Mouse (Mus musculus) left cerebral cortex, adult 2 months (tissue): ENCODE results near the gene Lztr1. TPM values are rescaled to one million over a fixed set of nuclear protein-coding genes. Genes with fewer than 3 reads are reported as not detected.

Experiments used
- DNase-seq, 2 experiments: peaks; one replicate each; pipeline ENCODE4 v3.0.0; 2021 to 2022; ENCODE audit warnings: low spot score in 2 of 2, mixed read lengths in 1 of 2; ENCODE audit errors: extremely low spot score in 1 of 2
- H3K27ac ChIP-seq: fragments of 200-600 bp; 2 replicates; pipeline ENCODE4 v1.8.1; 2022
- H3K4me3 ChIP-seq: fragments of 200-600 bp; 2 replicates; pipeline ENCODE4 v1.8.1; 2022
- CTCF ChIP-seq: fragments of 200-600 bp; IDR thresholded peaks from 2 replicates; pipeline ENCODE4 v1.8.1; 2022; ENCODE audit warnings: antibody characterized with exemption, mild to moderate bottlenecking, moderate library complexity
- intact Hi-C: fragments of 180-260 bp; cut with DNase I; formaldehyde crosslinking; loops from one replicate; pipeline ENCODE4 v1.15.1; 2025
- total RNA-seq, 2 experiments: library from RNA; stranded (reverse); gene quantifications; 2 replicates each; pipeline ENCODE4 v1.2.3; 2021

Lztr1 gene
- total RNA-seq, 2 experiments from 2014 or later, result 182 to 193 TPM

- peak within 1 kb of the TSS; percentile 60 for H3K27ac ChIP-seq
- intact Hi-C loops, result no loop called here
- no peak for TF ChIP-seq CTCF
- no peak for DNase-seq
- H3K4me3 ChIP-seq, result peak within 1 kb of the TSS; percentile 21
These were observed 52.8 kb downstream of the Lztr1 start, which contains the start of gene Lrrc74b for GRCm38 (mm10) chr16:17561128-17561750. TSS of gene Lrrc74b (minus strand) at chr16:17561247.

- H3K4me3 ChIP-seq, result peak within 1 kb of the TSS; percentile 21
- intact Hi-C loops, result no loop called here
- peak within 1 kb of the TSS; percentile 60 for H3K27ac ChIP-seq
- TF ChIP-seq CTCF, result no peak
- no peak for DNase-seq
These were observed 53.3 kb downstream of the Lztr1 start, which contains the start of gene P2rx6 for GRCm38 (mm10) chr16:17561751-17562208. TSS of gene P2rx6 (plus strand) at chr16:17561885.

GRCm38 (mm10) chr16:17563580-17563979, 55.1 kb downstream of the Lztr1 start:
- H3K4me3 ChIP-seq, result no peak overlapping the region
- intact Hi-C loops, result no loop called here
- no peak for DNase-seq
- H3K27ac ChIP-seq, result peak overlapping the region; percentile 67; the same call in 1 of the 2 replicates
- no peak for TF ChIP-seq CTCF

GRCm38 (mm10) chr16:17564221-17564620, 55.7 kb downstream of the Lztr1 start:
- no peak for DNase-seq
- intact Hi-C loops, result loop anchor here (1.0 kb wide), 1 partner anchor 12 kb away; no protein-coding TSS in a partner anchor
- H3K4me3 ChIP-seq, result no peak overlapping the region
- TF ChIP-seq CTCF, result no peak
- peak overlapping the region; percentile 67; the same call in 1 of the 2 replicates for H3K27ac ChIP-seq

- no peak for DNase-seq
- Histone ChIP-seq H3K4me3 (no peak overlapping the region), H3K27ac (peak overlapping the region; percentile 63; the same call in 1 of the 2 replicates)
- TF ChIP-seq CTCF, result no peak
- intact Hi-C loops, result loop anchor here (1.0 kb wide), 1 partner anchor 12 kb away; no protein-coding TSS in a partner anchor
These were observed 56.3 kb downstream of the Lztr1 start for GRCm38 (mm10) chr16:17564771-17565170.

- intact Hi-C loops, result no loop called here
- Histone ChIP-seq H3K27ac (no peak overlapping the region), H3K4me3 (no peak overlapping the region)
- DNase-seq, result no peak
- no peak; the same call in 1 of the 2 replicates for TF ChIP-seq CTCF
These were observed 57.7 kb downstream of the Lztr1 start for GRCm38 (mm10) chr16:17566186-17566585.

Other genes with a start within 250 kb of the Lztr1 start
- 100 to 1,000 TPM; 105 to 116 TPM for gene Tmem191c, start 232.6 kb upstream of the Lztr1 start, total RNA-seq
- 1 to 10 TPM; 1.8 to 2.8 TPM for gene Serpind1, start 177.3 kb upstream of the Lztr1 start, total RNA-seq
- gene Snap29, start 102.7 kb upstream of the Lztr1 start, total RNA-seq, result 10 to 100 TPM; 19.2 to 21.3 TPM
- 100 to 1,000 TPM; 343 to 370 TPM for gene Pi4ka, start 102.4 kb upstream of the Lztr1 start, total RNA-seq
- gene Crkl, start 56.7 kb upstream of the Lztr1 start, total RNA-seq, result 10 to 100 TPM; 31.9 to 36.7 TPM
- 100 to 1,000 TPM; 148 to 171 TPM for gene Aifm3, start 19.1 kb upstream of the Lztr1 start, total RNA-seq
- 10 to 100 TPM; 42.3 to 43.1 TPM for gene Thap7, start 22.4 kb downstream of the Lztr1 start, total RNA-seq
- gene Lrrc74b, start 52.6 kb downstream of the Lztr1 start, total RNA-seq, result 1 to 10 TPM in 1 of 2 experiments, under 1 TPM in 1; 0.68 to 1.1 TPM
- 1 to 10 TPM in 1 of 2 experiments, under 1 TPM in 1; 0.68 to 1.0 TPM for gene P2rx6, start 53.2 kb downstream of the Lztr1 start, total RNA-seq
- gene Slc7a4, start 74.5 kb downstream of the Lztr1 start, total RNA-seq, result 10 to 100 TPM; 82.7 to 83.0 TPM
- 10 to 100 TPM; 73.7 to 82.8 TPM for gene Smpd4, start 110.7 kb downstream of the Lztr1 start, total RNA-seq
- gene Ccdc74a, start 137.8 kb downstream of the Lztr1 start, total RNA-seq, result 10 to 100 TPM; 22.9 to 26.2 TPM
- 10 to 100 TPM; 76.9 to 83.4 TPM for gene Med15, start 224.2 kb downstream of the Lztr1 start, total RNA-seq